Mouse (Mus musculus) olfactory bulb, adult 2 months (tissue): ENCODE results near the gene Ube2a. TPM values are rescaled to one million over a fixed set of nuclear protein-coding genes. Genes with fewer than 3 reads are reported as not detected.
"Not testable (repeated sequence)": the region's sequence is repeated elsewhere in the genome, so short reads cannot be mapped to it uniquely, and the experiment has no call there.

ENCODE experiments used
- H3K27ac ChIP-seq: fragments of 200-500 bp; 2 replicates; pipeline ENCODE4 v1.5.1; 2012; ENCODE audit warnings: low read depth, low read length; ENCODE audit not compliant: insufficient read depth
- H3K4me1 ChIP-seq: fragments of 200-500 bp; 2 replicates; pipeline ENCODE4 v1.6.1; 2012; ENCODE audit warnings: low read length; ENCODE audit not compliant: control insufficient read depth, insufficient read depth
- H3K4me3 ChIP-seq: fragments of 200-500 bp; 2 replicates; pipeline ENCODE4 v1.5.1; 2012; ENCODE audit warnings: mild to moderate bottlenecking, low read depth, low read length, moderate library complexity; ENCODE audit not compliant: insufficient read depth
- CTCF ChIP-seq: fragments of 200-500 bp; IDR thresholded peaks from 2 replicates; pipeline ENCODE4 v1.5.1; 2012; ENCODE audit warnings: low read depth, mild to moderate bottlenecking, low read length, moderate library complexity; ENCODE audit not compliant: insufficient read depth
- POLR2A ChIP-seq: fragments of 200-500 bp; IDR thresholded peaks from 2 replicates; pipeline ENCODE4 v1.6.1; 2012; ENCODE audit warnings: mild to moderate bottlenecking, low read depth, low read length, moderate library complexity; ENCODE audit not compliant: insufficient read depth
- WGBS: fragments of 180-500 bp; shearing (Covaris S2); methylation state at CpG from one replicate; pipeline ENCODE4 v1.1.7; 2018; 5-methylcytosine and 5-hydroxymethylcytosine counted together
- polyA plus RNA-seq: library from polyadenylated mRNA; stranded (reverse); fragments of >200 nt; gene quantifications from 2 replicates; pipeline ENCODE4 v1.2.4, GENCODE M21; 2012; ENCODE audit warnings: low replicate concordance; ENCODE audit not compliant: missing spikeins, insufficient read depth, insufficient read length

Ube2a gene
- polyA plus RNA-seq, 1 experiment, result not detected

DNA sequence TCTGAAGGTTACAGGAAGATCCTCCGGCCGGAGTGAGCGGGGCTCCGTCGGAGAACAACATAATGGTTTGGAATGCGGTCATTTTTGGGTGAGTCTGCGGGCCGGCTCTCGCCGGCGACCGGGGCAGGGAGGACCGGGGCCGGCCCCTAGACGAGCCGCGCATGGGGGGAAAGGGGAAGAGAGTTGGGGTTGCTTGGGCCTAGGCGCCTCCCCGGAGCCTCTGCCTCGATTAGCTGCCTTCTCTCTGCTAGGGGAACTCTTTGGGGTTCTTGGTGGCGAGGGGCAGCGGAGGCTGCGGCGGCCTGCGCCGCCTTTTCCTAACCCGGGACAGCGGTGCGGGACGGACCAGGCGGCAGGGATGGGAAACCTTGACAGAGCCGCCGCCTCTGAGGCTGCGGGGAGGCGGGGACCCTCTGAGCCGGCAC, 1.0 kb downstream of the Ube2a start:
- H3K4me1 ChIP-seq, result 0 out of 2 replicates have a peak, but pooled peaks cover 2% of the 10 kb centered on the region

DNA sequence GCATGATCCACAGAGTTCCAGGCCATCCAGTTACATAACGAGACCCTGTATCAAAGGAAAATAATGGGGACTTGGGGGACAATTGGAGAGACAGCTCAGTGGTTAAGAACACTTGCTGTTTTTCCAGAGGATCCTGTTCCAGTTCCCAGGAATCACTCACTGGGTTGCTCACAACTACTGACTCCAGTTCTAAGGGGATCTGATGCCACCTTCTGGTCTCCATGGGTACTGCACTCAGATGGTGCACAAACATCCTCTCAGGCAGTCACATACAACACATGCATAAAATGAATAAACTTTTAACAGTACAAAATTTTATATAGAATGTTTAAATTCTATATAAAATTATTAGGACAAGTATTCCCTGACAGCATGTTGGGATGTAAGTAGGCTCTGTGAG, 11.0 kb downstream of the Ube2a start:
- Histone ChIP-seq H3K4me3 (no peak overlapping the region), H3K27ac (no peak overlapping the region), H3K4me1 (no peaks in the 10 kb centered on the region)
- no peak for TF ChIP-seq POLR2A
- no peak for TF ChIP-seq CTCF
- 79% methylated on average over 1 of the region's 1 CpGs for WGBS

More for the DNA sequence above, 1.0 kb downstream of the Ube2a start:
- TF ChIP-seq CTCF, result no peak
- no peak for TF ChIP-seq POLR2A
- Histone ChIP-seq H3K4me3 (peak overlapping the region; percentile 75), H3K27ac (peak overlapping the region; percentile 37; the same call in 1 of the 2 replicates)
- WGBS, result 22% methylated on average over 36 of the region's 36 CpGs

- 35% methylated on average over 1 of the region's 1 CpGs for WGBS
- not testable (repeated sequence) for H3K27ac ChIP-seq, H3K4me1 ChIP-seq, H3K4me3 ChIP-seq
Observed at GRCm38 (mm10) chrX:36898931-36899330, 25.2 kb downstream of the Ube2a start.

GRCm38 (mm10) chrX:36901655-36902054, 28.0 kb downstream of the Ube2a start:
- no peak for TF ChIP-seq CTCF
- TF ChIP-seq POLR2A, result no peak
- Histone ChIP-seq H3K4me3 (peak overlapping the region; percentile 99), H3K4me1 (0 out of 2 replicates have a peak, but pooled peaks cover 2% of the 10 kb centered on the region), H3K27ac (peak overlapping the region; percentile 97; the same call in 1 of the 2 replicates)
- 16% methylated on average over 3 of the region's 3 CpGs for WGBS

- Histone ChIP-seq H3K4me1 (0 out of 2 replicates have a peak, but pooled peaks cover 2% of the 10 kb centered on the region), H3K27ac (peak within 1 kb of the TSS; percentile 97), H3K4me3 (peak within 1 kb of the TSS; percentile 99)
- 23% methylated on average over 40 of the region's 47 CpGs for WGBS
- TF ChIP-seq CTCF, result no peak
- peak; percentile 33; the same call in 1 of the 2 replicates for TF ChIP-seq POLR2A
Observed at GRCm38 (mm10) chrX:36902321-36903114, 28.8 kb downstream of the Ube2a start, which contains the start of gene Nkrf. Gene Nkrf (minus strand): TSS chrX:36902899.

DNA sequence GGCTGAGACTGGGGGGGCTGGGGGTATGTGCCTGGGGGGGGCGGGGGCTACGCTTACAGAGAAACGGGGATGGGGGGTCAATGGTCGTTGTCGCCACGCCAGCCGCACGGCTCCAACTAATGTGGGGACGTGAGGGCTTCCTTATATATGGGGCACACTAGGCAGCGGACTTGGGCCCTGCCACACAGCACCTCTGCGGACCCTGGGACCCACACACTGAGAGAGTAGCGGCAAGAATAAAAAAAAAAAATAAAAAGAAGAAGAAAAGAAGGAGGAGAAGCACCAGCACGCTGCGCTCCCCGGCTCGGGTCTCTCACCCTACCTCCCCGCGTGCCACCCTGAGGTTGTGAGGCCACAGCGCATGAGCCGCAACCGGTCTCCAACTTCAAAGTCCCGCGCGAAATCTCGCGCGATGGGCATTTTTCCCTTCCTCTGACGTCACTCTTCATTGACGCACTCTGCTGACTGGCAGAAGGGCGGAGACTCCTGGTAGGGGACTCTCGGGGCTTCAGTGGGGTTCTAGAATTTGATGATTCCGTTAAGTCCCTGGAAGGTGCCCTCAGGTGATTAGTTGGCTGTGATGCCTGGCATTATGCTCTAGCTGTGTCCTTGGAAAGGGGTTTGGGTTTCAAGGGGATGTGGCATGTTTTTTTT, 29.5 kb downstream of the Ube2a start:
- peak overlapping the region; percentile 85 for H3K27ac ChIP-seq
- peak overlapping the region; percentile 99 for H3K4me3 ChIP-seq
- WGBS, result 13% methylated on average over 30 of the region's 32 CpGs
- TF ChIP-seq POLR2A, result peak; percentile 70
- TF ChIP-seq CTCF, result no peak
- no peaks in the 10 kb centered on the region for H3K4me1 ChIP-seq

DNA sequence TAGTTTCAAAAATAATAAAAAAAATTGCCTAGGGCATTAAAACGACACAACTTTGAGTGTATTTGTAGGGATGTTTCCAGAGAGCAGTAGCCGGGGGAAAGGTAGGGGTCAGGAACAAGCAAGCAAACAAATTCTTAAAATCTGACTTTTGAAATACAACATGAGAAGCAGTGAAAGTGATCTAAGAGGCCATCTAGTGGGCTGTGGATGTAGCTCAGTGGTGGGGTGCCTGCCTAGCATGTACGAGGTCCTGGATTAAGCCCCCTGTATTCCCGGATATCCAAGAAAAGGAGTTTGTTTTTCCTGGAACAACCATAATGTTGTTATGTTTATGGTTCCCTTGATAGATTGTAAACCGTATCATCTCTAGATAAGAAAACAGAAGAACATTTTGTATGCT, 32.8 kb downstream of the Ube2a start:
- Histone ChIP-seq H3K4me3 (no peak overlapping the region), H3K4me1 (no peaks in the 10 kb centered on the region), H3K27ac (no peak overlapping the region)
- WGBS, result 27% methylated on average over 5 of the region's 5 CpGs
- TF ChIP-seq POLR2A, result no peak
- no peak for TF ChIP-seq CTCF

DNA sequence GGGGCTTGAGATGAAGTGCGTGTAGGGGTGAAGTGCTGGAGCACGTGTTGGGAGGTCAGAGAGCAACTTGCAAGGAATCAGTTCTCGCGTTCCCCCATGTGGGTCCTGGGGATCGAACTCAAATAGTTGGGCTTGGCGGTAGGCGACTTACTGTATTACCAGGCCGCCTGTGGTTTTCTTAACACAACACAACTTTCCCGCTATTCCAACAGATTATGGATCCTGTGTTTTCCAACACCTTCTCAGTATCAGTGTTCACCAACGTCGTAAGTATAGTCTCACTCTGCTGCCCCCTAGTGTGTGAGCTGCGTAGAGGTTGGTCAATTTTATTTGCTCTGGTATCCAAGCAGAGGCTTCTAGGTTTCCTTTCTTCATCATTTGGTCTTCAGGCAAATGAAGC, 37.6 kb downstream of the Ube2a start:
- 42% methylated on average over 12 of the region's 12 CpGs for WGBS
- TF ChIP-seq CTCF, result no peak
- no peak for TF ChIP-seq POLR2A
- Histone ChIP-seq H3K4me3 (no peak overlapping the region), H3K27ac (no peak overlapping the region), H3K4me1 (no peaks in the 10 kb centered on the region)

GRCm38 (mm10) chrX:36917749-36918148, 44.0 kb downstream of the Ube2a start:
- TF ChIP-seq CTCF (no peak), POLR2A (no peak)
- 58% methylated on average over 1 of the region's 1 CpGs for WGBS
- Histone ChIP-seq H3K4me3 (no peak overlapping the region), H3K27ac (no peak overlapping the region), H3K4me1 (no peaks in the 10 kb centered on the region)
